Mouse (Mus musculus) spleen, postnatal 4 days (tissue): ENCODE results near the gene Mllt1.
"Not testable (repeated sequence)": the region's sequence is repeated elsewhere in the genome, so short reads cannot be mapped to it uniquely, and the experiment has no call there.

ENCODE experiments used
- DNase-seq, 2 experiments: peaks; one replicate each; pipeline ENCODE4 v3.0.0; 2022; ENCODE audit warnings: low spot score in 2 of 2

The Mllt1 gene

DNA sequence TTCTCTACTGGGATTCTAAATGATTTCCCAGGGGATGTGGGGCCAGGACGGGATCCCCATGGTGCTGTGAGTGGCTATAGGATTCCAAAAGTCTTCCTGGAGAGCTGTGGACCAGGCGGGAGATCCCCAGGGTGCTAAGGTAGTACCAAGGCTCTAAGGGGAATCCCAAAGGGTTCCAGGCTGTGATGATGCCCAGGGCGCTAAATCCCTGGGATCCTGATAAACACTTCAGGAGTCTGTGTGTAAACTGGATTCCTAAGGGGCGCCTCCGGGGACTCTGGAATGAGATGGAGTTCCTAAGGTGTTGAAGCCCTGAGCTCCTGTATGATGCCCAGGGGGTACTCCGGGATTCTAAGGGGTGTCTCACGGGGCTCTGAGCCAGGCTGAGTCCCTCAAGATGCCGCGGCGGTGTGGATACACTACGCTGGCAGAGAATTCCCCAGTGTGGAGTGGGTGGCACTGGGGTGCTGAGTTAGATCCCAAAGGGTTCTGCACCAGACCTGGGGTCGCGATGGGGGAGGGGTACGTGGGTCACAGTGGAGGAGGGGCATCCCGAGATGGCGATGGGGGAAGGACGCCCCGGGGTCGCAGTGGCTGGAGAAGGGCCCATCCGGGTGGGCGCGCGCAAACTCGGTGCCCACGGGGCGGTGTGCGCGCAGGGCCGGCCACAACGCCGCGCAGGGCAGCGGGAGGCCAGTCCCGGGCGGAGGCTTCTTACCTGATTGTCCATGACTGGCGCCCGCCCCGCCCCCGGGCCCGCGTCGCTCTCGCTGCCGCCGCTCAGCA lies 477 bp downstream of the Mllt1 start:
- peak in 1 of 2 experiments; percentile 57 for DNase-seq

DNA sequence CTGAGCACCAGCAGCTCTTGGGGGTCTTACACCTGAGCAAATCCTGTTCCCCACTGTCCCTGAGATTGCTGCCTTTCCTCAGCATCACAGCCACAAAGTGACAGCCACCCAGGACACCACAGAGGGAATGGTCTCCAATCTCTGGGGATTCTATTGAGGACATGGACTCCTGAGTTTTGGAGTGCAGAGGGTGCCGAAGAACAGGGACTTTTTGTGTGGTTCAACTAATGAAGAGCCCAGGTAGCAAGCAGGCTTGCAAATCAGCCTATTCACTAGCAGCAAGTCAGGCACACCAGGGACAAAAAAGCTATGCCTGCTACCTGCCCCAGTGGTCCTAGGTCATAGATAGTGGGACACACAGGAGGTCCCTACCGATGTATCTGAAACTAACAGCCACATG lies 1.8 kb downstream of the Mllt1 start:
- peak in 1 of 2 experiments; percentile 60 for DNase-seq

DNA sequence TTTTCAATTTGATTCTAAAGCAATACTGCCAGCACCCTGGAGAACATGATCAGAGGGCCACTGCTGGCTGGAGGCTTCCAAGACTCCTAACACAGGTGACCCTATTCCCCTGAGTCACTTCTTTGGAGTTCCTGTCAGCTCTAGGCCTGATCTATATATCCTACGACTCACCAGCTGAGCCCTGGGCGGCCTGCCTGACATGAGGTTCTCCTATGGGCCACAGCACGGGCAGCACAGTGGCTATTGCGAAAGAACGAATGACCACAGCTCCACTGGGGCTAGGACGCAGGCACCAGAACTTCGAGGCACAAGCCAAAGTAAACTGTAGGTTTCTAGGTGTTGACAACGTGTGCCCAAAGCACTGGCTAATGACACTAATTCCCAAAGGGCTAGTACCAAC lies 5.2 kb downstream of the Mllt1 start:
- no peak for DNase-seq

DNA sequence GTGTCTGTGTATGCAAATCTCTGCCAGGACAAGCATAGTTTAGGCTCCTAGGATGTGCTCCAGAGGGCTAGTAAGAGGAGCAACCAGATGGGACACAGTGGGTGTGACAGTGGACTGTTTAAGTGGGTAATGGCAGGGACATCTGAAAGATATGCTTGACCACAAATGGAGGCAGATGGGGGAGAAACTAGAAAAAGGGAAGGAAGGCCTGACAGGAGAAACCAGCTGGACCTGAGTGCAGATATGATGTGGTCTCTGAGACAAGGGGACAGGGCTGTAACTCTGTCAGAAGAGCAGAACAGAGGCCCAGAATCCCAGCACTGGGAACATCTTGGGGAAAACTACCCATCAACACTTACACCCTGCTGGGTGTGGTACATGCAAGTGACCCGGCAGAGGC lies 5.7 kb downstream of the Mllt1 start:
- no peak for DNase-seq

DNA sequence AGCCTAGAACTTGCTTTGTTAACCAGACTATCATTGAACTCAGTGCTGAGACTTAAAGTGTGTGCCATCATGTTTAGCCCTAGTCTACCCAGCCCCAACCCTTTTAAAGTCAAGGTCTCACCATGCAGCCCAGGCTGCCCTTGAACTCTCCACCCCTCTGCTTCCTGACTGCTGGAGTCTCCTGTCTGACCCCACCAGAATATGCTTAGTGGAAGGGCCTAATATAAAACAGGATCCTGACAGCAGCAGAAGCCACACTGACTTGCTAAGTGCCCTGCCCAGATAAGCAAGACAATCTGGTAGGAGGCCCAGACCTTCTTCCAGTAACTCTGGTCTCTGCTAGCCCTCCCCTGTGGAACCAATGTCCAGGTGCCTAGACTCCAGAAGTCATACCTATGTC lies 6.1 kb downstream of the Mllt1 start:
- no peak for DNase-seq

DNA sequence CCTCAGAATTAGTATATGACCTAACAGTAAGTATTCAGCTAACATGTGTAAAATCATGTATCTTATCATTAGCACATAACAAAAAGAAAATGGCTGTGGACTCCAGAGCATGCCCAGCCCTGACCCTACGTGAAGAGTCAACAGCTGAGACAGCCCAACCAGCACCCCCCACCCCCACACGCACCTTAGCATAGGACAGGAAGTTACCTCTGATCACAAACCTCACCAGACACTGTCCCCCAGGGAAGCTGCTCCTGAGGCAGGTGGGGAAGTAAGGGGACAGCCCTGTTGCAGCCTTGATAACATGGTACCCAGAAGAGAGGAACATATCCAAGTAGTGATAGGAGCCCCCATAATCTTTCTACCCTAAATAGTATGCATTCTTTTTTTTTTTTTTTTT lies 9.2 kb downstream of the Mllt1 start:
- DNase-seq = no peak

DNA sequence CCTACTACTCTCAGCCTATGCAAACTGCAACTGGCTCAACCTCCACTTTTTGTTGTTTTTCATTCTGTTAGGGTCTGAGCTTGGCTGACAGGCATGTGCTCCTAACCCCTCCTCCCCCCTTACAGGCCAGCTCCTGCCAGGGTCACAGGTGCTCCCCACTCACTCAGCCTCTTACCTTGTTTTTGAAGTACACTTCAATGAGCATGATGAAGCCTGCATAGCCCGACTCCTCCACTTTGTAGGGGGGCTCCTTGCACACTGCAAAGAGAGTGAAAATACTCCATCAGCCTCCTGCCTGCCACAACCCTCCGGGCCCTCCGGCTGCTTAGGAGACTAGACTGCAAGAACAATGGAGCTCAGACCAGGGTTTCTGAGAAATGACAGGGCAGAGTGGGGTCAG lies 15.5 kb downstream of the Mllt1 start:
- no peak for DNase-seq

DNA sequence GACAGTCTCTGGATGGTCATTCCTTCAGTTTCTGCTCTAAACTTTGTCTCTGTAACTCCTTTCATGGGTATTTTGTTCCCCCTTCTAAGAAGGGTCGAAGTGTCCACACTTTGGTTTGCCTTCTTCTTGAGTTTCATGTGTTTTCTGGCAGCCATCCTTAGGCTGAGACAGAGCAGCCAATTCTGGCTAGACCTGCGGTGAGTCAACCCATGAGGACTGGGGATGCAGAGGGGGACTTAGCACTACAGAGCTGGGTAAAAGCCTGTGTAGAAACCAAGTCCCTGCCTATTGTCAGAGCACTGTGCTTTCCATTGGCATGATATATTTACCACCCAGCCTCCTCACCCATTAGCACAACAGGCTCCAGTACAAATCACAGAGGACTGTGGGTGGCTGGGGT lies 18.0 kb downstream of the Mllt1 start:
- DNase-seq = no peak

DNA sequence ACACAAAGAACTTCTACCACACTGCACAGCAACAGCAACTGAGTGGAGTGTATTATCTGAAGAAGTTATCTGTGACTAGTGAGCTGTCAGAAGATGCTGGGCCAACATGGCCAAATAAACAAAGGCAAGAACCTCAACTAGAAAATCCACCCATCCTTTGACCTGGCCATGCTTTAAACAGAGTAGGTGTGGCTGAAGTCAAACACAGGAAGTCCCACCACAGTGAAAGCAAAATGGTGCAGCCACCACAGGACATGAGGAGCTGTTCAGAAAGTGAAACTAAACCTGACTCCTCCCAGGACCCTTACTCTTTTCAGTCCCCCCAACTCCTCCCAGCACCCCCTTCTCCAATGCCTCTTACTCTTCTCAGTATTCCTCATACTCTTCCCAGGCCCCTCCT lies 21.8 kb downstream of the Mllt1 start:
- DNase-seq = no peak

DNA sequence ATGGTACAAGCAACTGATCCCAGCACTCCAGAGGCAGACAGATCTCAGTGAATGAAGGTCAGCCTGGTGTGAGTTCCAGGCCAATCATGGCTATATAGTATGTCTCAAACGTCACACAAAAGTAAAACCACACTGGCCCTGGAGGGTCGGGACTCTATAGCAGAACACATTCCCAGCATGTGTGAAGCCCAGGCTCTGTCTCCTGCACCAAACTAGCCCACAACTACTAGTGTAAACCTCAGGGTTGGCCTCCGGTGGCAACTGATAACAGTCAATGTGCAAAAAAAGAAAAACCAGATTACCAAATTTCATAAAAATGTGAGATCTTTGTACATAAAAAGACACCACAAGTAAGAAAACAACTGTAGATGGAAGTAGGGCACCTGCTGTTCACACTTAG lies 22.2 kb downstream of the Mllt1 start:
- DNase-seq = no peak

DNA sequence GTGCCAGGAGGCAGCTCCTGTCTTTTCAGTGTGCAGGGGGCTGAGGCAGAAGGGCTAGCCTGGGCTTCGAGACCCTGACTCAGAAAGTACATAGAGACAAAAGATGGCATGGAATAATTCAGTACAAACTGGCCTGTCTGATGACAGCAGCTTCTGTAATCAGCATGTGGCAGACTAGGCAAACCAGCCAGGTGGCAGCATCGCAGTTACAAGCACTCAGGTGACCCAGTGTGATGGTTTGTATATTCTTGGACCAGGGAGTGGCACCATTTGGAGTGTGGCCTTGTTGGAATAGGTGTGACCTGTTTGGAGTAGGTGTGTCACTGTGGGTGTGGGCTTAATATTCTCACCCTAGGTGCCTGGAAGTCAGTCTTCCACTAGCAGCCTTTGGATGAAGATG lies 25.5 kb downstream of the Mllt1 start:
- DNase-seq = not testable (repeated sequence)

DNA sequence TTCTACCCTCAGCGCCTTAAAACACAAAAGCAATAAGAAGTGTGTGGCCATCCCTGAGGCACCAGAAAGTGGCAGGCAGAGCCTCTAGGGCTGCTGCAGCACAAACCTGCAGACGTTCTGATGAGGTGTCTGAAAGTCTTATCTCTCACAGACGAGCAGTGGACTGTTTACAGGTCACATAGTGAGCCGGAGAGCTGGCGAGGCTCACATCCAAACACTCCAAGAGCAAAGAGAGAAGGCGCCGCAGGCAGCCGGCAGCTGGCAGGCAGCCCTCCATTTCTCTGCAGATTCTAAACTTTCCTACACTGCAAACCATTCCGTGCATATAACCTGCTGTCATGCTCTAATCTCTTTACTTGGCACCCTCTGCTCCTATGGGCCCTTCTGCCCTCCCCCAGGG lies 27.3 kb downstream of the Mllt1 start:
- no peak for DNase-seq

DNA sequence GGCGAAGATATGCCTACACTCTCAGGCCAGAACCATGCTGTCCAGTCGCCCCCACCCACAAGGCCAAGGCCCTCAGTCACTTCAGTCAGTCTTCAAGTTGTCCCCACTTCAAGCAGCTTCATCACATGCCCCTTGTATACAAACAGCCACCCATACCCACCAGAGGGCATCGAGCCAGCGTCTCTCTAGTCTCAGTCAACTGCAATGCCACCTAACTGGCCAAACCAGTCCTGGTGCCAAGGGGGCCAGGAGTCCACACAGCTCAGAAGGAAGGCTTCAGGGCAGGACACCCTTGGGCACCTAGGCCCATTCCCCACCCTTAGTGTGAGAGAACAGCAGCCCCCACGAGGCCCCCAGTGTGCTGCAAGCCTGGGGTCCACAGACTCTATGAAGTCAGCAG lies 28.1 kb downstream of the Mllt1 start:
- DNase-seq = no peak

DNA sequence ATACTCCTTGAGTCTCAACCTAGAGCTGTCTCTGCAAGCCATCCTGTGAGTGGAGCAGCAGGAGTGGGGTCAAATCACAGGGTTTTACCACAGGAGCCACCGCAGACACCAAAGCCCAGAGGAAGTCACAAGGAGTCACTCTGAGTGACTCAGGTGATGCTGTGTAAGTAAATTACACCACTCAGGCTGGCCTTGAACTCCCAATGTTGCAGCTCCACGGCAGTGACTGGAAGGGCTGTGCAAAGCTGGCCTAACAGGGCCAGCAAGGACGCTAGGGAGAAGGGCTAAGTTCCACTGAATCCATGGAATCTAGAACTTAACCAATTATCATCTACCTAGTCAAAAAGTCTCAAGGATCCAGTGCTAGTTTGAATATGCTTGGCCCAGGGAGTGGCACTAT lies 29.0 kb downstream of the Mllt1 start:
- no peak for DNase-seq

DNA sequence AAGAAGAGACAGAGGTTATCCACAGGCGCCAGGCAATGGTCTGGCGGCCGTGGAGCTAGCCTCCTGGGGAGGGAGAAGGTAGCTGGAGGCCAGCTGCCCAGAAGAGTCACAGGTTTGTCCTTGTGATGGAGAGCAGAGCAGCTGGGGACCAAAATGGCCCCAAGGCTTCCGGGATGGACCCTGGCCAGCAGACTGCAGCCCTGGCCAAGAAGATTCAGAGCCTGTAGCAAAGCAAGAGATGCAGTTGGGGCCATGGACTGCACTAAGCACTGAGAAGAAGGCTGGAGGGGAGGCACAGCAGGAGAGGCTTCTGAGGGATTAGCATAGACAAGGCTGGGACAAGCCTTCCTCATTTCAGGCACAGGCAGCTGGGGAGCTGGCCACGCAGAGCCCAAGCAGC lies 32.5 kb downstream of the Mllt1 start:
- DNase-seq = no peak

DNA sequence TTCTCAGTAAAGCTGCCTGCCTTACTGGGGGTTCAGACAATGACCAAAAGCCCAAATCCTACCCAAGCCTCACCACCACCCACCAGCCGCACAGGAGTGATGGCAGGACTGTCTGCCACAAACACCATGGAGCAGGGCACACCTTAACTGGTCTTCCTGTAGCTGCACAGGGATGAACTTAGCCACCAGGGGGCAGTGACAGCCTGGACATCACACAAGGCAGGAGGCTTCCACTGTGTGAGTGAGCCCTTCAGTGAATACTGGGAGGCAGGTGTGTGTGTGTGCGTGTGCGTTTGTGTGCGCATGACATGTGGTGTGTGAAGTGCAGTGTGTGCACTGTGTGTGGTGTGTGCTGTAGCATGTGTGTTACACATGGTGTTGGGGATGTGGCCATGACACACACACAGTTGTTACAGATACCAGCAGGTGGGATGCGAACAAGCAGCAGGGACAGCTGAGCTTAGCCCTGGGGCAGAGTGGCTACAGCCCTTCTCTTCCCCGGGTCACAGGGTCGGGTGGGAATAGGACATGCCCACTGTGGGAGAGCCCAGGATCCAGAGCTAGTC lies 37.5 kb downstream of the Mllt1 start:
- peak; percentile 78 to 90 for DNase-seq

DNA sequence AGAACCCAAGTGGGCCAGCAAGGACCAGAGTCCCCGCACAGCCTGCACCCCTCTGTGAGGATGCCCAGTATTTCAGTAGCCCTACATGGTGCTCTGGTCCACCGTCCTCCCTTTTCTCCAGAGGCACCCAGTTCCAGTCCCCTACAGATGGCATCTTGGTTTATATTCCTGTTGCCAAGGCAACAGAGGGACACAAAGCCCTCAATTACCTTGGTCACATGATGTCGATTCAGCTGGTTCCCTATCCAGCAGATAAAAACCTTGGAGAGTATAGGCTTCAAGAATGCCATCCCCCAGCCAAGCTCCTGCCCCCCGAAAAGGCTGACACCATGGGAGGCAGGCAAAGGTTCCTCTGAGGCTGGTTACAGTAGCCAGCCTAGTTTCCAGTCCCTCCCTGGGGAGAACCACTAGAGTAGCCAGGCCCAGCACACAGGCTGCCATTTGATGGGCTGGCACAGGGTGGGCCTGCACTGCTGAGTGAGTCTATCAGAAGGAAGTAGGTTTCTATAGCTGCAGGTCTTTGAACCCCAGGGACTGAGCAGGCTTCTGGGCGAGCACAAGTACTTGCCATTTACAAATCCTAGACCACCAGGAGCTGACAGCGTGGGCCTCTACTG lies 38.6 kb downstream of the Mllt1 start:
- no peak for DNase-seq

DNA sequence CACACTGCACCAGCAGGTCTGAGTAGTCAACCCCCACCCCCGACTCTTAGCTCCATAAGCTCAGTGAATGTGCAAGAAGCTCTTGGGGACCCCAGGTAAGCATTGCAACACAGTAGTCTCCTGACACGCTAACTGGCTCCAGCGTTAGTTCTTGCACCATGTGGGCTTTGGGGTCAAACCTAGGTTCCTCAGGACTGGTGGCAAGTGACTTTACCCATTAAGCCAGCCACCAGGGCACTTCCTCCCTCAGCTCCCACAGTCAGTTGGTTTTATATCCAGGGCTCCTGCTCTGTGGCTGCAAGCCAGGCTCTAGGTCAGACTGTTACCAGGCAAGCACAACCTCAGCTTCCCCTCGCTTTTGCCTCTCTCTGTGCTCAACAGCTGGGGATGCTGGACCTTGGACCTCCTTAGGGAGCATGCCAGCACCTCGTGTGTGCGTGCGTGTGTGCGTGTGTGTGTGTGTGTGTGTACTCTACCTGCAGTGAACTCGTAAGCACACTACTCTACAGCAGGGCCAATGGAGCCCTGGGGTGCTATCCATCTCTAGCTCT lies 39.8 kb downstream of the Mllt1 start:
- no peak for DNase-seq

DNA sequence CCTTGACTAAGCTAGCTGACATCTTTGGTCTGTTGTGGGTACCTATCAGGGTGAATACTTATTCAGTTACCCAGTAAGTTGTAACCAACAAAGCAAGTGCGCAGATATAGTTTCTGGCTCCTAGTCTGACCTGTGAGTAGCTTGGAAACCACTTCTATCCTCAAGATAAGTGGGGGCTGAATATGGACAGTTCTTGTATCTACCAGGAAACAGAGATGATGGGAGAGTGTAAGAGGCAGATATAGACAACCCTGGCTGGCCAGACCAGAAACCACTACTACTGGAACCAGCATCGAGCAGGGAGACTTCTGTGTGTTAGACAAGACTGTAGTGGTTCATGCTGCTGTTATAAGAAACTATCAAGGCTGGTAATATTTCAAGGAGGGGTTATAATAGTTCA lies 45.2 kb downstream of the Mllt1 start:
- no peak for DNase-seq

DNA sequence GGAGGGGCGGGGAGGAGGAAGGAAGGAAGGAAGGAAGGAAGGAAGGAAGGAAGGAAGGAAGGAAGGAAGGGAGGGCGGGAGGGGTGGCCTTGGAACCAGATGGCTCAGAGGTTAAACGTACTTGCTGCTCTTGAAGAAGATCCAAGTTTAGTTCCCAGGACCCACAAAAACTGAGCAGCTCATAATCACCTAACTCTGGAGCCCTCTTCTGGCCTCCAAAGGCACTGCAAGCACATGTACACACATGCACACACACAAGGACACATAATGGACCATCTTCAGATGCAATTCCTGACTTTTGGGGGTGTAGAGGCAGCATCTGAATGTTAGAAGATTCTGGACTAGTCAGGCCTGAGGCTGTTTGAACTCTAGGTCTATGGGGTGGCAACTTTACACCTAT lies 47.2 kb downstream of the Mllt1 start:
- no peak for DNase-seq

DNA sequence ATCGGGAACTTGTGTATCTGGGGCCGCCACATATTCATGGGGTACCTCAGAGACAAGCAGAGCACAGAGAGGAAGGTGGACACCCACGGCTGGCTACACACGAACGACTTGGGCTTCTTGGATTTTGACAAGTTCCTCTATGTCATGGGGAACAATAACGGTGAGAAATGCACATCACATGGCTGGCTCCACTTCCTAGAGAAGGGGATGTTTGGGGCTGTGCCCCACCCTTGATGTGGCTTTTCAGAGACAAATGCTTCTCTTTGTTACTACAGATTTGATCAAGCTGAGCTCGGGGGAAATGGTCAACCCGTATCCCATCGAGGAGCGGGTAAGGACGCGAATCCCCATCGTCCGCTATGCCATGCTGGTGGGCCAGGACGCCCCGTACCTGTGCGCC lies 50.4 kb downstream of the Mllt1 start:
- DNase-seq = no peak

DNA sequence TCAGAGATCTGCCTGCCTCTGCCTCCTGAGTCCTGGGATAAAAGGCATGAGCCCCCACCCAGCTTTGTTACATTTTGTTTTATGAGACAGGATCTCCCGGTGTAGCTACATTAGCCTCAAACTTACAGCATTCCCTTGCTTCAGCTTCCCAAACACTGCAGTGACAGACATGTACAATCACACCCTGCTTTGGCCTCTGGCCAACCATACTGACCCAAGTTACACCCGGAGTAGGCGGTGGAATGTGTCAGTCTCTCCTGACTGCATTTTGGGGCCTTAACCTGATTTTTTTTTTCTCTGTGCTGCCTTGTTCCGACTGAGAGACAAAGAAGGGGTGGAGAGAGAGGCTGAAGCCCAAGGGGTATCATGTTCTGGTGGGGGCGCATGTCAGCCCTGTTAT lies 50.9 kb downstream of the Mllt1 start:
- DNase-seq = no peak

DNA sequence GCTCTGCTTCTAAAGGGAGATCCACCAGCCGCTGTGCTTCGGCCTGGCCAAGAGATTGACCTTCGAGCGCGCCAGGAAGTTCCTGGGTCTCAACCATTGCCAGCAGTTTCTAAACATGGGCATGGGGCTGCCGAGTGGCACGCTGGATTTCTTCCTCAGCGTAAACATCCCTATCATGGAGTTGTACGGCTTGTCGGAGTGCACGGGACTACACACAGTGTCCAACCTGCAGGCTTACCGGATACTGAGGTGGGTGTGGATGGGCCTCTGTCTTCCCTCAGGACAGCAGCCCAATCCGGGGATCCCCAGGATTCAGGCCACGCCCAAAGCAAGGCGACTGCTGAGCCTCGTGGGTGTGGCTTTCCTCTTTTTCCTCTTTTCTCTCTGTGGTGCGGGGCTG lies 51.6 kb downstream of the Mllt1 start:
- no peak for DNase-seq
